Mouse (Mus musculus) activated CD4-positive, CD25-positive, alpha-beta regulatory T cell (primary cell): ENCODE data around the gene Kdm7a. TPM values are rescaled to one million over a fixed set of nuclear protein-coding genes. Genes with fewer than 3 reads are reported as not detected.

Experiments used
- polyA plus RNA-seq, 2 experiments: library from polyadenylated mRNA; unstranded; fragments of 100-300 nt; shearing (Covaris generic); gene quantifications; one replicate each; pipeline ENCODE4 v1.2.1; 2017

Gene Kdm7a
- polyA plus RNA-seq: 10 to 100 TPM; 23.4 to 30.9 TPM

GRCm38 (mm10) chr6:39206581-39207461, at the start of gene Kdm7a:
Gene Kdm7a, minus strand, starts transcription at chr6:39206789.

GRCm38 (mm10) chr6:39117584-39118455, 88.8 kb downstream of the Kdm7a start, which contains the start of gene Parp12:
Gene Parp12, minus strand, starts transcription at chr6:39118349.

Other genes with a start within 250 kb of the Kdm7a start
- gene Parp12, start 88.4 kb downstream of the Kdm7a start, polyA plus RNA-seq: 10 to 100 TPM in 1 of 2 experiments, 1 to 10 TPM in 1; 5.2 to 19.4 TPM
- gene Slc37a3, start 170.9 kb upstream of the Kdm7a start, polyA plus RNA-seq: 10 to 100 TPM; 45.4 to 62.5 TPM
- gene Rab19, start 174.4 kb upstream of the Kdm7a start, polyA plus RNA-seq: 10 to 100 TPM; 56.4 to 78.6 TPM
- 100 to 1,000 TPM; 193 to 202 TPM for gene Mkrn1, start 213.7 kb upstream of the Kdm7a start, polyA plus RNA-seq